Mouse (Mus musculus): ENCODE results near the gene Hexim1. TPM values are rescaled to one million over a fixed set of nuclear protein-coding genes. Genes with fewer than 3 reads are reported as not detected.

The Hexim1 gene
- total RNA-seq, 2 experiments from 2014 or later, result 49.6 to 50.0 TPM

- Histone ChIP-seq H3K4me3 (peak overlapping the region; percentile 43), H3K27ac (peak overlapping the region; percentile 67)
- TF ChIP-seq CTCF (IDR thresholded peaks at IDR 0.05), result no peak
- DNase-seq (ENCODE audit: extremely low spot score in 1 of 2, low spot score in 2 of 2), result no peak
- intact Hi-C loops (cut with DNase I), result no loop called here
These were observed 4.0 kb upstream of the Hexim1 start for GRCm38 (mm10) chr11:103111881-103112551.

GRCm38 (mm10) chr11:103112552-103112912 lies 3.5 kb upstream of the Hexim1 start:
- Histone ChIP-seq H3K4me3 (peak overlapping the region; percentile 43), H3K27ac (peak overlapping the region; percentile 67)
- intact Hi-C loops (cut with DNase I), result no loop called here
- no peak for DNase-seq (ENCODE audit: extremely low spot score in 1 of 2, low spot score in 2 of 2)
- TF ChIP-seq CTCF (IDR thresholded peaks at IDR 0.05), result no peak

DNA sequence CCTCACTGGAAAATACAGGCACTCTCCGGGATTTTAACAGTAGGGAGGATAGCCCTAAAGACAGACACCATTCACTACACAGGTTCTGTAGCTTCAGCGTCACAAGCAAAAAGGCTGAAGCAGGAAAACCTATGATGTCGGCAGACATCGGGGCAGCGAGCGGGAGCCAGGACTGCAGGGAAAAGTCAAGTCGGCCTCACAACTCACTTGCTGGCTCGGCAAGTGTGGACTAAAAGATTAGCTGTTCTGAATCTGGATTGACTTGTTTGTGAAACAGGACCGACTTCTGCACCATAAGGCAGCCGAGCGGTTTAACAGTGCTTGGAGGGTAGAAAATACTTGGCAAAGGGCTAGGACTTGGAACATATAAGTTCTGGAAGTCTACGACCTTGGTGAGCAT lies 3.0 kb upstream of the Hexim1 start:
- intact Hi-C loops (cut with DNase I), result no loop called here
- TF ChIP-seq CTCF (IDR thresholded peaks at IDR 0.05), result no peak
- Histone ChIP-seq H3K4me3 (no peak overlapping the region), H3K27ac (peak overlapping the region; percentile 67; the same call in 1 of the 2 replicates)
- no peak for DNase-seq (ENCODE audit: extremely low spot score in 1 of 2, low spot score in 2 of 2)

- H3K4me3 ChIP-seq, result no peak overlapping the region
- H3K27ac ChIP-seq, result no peak overlapping the region
- DNase-seq (ENCODE audit: extremely low spot score in 1 of 2, low spot score in 2 of 2), result no peak
- intact Hi-C loops (cut with DNase I), result no loop called here
- no peak for TF ChIP-seq CTCF (IDR thresholded peaks at IDR 0.05)
These were observed 2.3 kb upstream of the Hexim1 start for GRCm38 (mm10) chr11:103113771-103114170.

DNA sequence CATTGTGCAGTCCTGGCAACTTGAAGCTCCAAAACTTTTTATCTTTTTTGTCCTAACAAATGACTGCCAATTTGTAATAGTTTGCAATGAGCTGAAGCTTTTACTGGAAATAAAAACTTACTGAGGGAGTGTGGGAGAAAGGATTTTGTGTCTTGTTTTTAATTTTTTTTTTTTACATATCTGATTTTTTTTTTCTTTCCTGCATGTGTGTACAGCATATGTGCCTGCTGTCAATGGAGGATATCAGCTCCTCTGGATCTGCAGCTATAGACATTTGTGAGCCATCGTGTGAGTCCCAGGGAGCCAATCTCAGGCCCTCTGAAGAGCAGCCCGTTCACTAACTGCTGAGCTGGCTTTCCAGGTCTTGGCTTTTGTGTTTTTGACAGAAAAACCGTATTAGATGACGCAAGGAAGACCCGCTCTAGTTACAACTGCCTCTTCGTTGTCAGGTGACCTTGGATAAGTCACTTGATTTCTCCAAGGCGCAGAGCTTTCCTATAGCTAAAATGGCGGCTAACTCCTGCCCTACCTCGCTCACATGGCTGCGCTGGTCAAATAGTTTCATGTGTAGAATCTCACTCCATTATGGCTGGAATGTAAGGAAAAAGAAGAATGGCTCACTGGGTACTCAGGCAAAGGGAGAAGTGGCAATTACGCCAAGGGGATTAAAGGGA lies 1.6 kb upstream of the Hexim1 start:
- no peak for TF ChIP-seq CTCF (IDR thresholded peaks at IDR 0.05)
- H3K27ac ChIP-seq, result peak overlapping the region; percentile 98
- intact Hi-C loops (cut with DNase I), result no loop called here
- DNase-seq (ENCODE audit: extremely low spot score in 1 of 2, low spot score in 2 of 2), result no peak
- H3K4me3 ChIP-seq, result peak overlapping the region; percentile 51

DNA sequence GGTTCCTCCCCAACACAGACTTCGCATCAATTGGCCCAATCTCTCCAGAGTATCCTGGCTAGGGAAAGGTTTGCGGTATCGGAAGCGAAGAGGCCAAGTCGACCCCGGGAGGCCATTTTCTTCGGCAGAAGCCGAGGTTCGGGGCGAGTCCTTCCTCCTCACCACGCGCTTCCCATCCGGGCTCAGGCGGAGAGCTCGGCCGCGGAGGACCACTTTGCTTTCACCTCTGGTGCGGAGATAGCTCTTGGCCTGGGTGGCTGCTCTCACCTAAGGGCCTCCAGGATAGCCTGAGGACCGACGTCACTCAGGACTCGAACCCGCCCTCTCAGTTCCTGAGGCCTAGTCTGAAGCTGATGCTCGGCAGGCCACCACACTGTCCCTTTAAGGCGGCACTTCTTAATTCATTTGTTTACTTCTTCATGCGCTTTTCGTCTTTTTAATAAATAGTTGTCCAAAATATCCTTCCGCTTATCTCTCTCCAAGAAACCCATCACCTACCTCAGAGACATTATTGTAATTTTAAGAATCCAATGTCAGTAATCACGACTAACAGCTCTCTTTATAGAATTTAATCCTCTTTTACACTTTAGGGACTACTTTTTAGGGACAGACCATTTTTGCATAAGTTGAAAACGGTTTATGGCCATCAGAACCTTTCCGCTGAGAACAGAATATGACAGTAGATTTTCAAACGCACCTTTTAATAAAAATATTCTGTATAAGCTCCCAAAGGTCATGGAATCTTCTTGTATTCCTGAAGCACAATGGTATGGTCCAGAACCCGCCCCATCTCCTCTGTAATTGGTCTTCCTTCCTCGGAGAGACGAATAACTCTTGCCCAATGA lies 646 bp upstream of the Hexim1 start:
- TF ChIP-seq CTCF (IDR thresholded peaks at IDR 0.05), result no peak
- H3K27ac ChIP-seq, result peak overlapping the region; percentile 98
- intact Hi-C loops (cut with DNase I), result loop anchor here (1.0 to 5.0 kb wide), 2 partner anchors 17 to 212 kb away; partner anchors contain the start of gene Hexim2
- peak overlapping the region; percentile 51 for H3K4me3 ChIP-seq
- peak; percentile 73 to 77 for DNase-seq (ENCODE audit: extremely low spot score in 1 of 2, low spot score in 2 of 2)

GRCm38 (mm10) chr11:103116959-103117590 lies 1.0 kb downstream of the Hexim1 start:
- peak; percentile 76 for TF ChIP-seq CTCF (IDR thresholded peaks at IDR 0.05)
- peak overlapping the region; percentile 92 for H3K27ac ChIP-seq
- H3K4me3 ChIP-seq, result peak overlapping the region; percentile 64
- DNase-seq (ENCODE audit: extremely low spot score in 1 of 2, low spot score in 2 of 2), result peak; percentile 71 to 75
- intact Hi-C loops (cut with DNase I), result loop anchor here (1.0 to 5.0 kb wide), 3 partner anchors 15 to 210 kb away; partner anchors contain the start of gene Hexim2

- peak overlapping the region; percentile 92 for H3K27ac ChIP-seq
- intact Hi-C loops (cut with DNase I), result loop anchor here (1.0 to 5.0 kb wide), 2 partner anchors 42 to 210 kb away; no protein-coding TSS in a partner anchor
- peak overlapping the region; percentile 64 for H3K4me3 ChIP-seq
- no peak for DNase-seq (ENCODE audit: extremely low spot score in 1 of 2, low spot score in 2 of 2)
- no peak for TF ChIP-seq CTCF (IDR thresholded peaks at IDR 0.05)
These were observed 1.6 kb downstream of the Hexim1 start for GRCm38 (mm10) chr11:103117591-103118009.

GRCm38 (mm10) chr11:103118866-103119265 lies 2.8 kb downstream of the Hexim1 start:
- Histone ChIP-seq H3K4me3 (peak overlapping the region; percentile 64), H3K27ac (no peak overlapping the region)
- intact Hi-C loops (cut with DNase I), result loop anchor here (5.0 kb wide), 1 partner anchor 208 kb away; no protein-coding TSS in a partner anchor
- no peak for TF ChIP-seq CTCF (IDR thresholded peaks at IDR 0.05)
- no peak for DNase-seq (ENCODE audit: extremely low spot score in 1 of 2, low spot score in 2 of 2)

DNA sequence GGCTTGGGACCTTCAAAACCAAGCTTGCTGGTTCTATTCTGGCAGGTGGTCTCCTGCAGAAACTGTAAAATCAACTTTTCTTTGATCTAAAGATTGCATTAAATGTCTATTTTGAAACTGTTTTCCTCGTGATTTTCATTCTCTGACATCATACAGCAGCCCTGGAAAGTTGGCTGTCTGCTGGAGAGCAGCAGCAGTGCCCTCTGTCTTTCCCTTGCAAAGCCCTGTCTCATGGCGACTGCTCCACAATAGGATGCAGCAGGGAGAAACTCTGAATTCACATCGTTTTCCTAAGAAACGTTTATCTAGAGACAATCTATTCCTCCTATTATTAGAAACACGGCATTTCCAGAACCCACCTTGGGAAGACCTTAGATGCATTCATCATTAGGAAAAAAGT lies 3.6 kb downstream of the Hexim1 start:
- no peak overlapping the region for H3K4me3 ChIP-seq
- intact Hi-C loops (cut with DNase I), result loop anchor here (5.0 kb wide), 1 partner anchor 208 kb away; no protein-coding TSS in a partner anchor
- no peak overlapping the region for H3K27ac ChIP-seq
- TF ChIP-seq CTCF (IDR thresholded peaks at IDR 0.05), result peak; percentile 44
- DNase-seq (ENCODE audit: extremely low spot score in 1 of 2, low spot score in 2 of 2), result no peak

DNA sequence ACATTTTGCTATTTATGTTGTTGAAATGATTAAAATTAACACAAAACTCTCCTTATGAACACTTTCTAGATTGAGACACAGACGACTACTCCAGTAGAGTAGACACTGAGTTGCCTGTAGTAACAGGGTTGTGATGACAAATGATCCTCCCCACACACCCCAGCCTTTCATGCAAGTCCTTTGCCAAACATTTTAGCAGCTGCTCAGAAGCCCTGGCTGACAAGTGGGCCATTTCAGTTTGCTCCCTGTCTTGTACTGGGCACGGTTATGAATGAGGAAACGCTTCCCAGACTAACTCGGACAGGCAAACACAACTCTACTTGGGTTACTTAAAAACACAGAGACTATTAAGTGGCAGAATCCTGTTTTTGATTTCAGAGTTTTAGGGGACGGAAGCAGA lies 4.3 kb downstream of the Hexim1 start:
- DNase-seq (ENCODE audit: extremely low spot score in 1 of 2, low spot score in 2 of 2), result no peak
- Histone ChIP-seq H3K4me3 (no peak overlapping the region), H3K27ac (no peak overlapping the region)
- intact Hi-C loops (cut with DNase I), result no loop called here
- TF ChIP-seq CTCF (IDR thresholded peaks at IDR 0.05), result no peak
